Mouse (Mus musculus): ENCODE results near the gene Larp4b.

The Larp4b gene

GRCm38 (mm10) chr13:9127715-9128114 is 34.0 kb downstream of the Larp4b start:
- no peak for DNase-seq

GRCm38 (mm10) chr13:9128707-9129314 is 35.1 kb downstream of the Larp4b start:
- no peak for DNase-seq

- DNase-seq = no peak
Observed at GRCm38 (mm10) chr13:9134421-9134820, 40.7 kb downstream of the Larp4b start.

GRCm38 (mm10) chr13:9136088-9136487 is 42.4 kb downstream of the Larp4b start:
- DNase-seq = no peak

- DNase-seq = peak; percentile 4
Observed at GRCm38 (mm10) chr13:9136733-9137132, 43.1 kb downstream of the Larp4b start.

- DNase-seq = no peak
Observed at GRCm38 (mm10) chr13:9139466-9139991, 45.8 kb downstream of the Larp4b start.

GRCm38 (mm10) chr13:9140204-9140603 is 46.5 kb downstream of the Larp4b start:
- no peak for DNase-seq

GRCm38 (mm10) chr13:9142371-9142770 is 48.7 kb downstream of the Larp4b start:
- no peak for DNase-seq

GRCm38 (mm10) chr13:9148830-9149229 is 55.1 kb downstream of the Larp4b start:
- DNase-seq = no peak

GRCm38 (mm10) chr13:9149473-9150217 is 56.0 kb downstream of the Larp4b start:
- DNase-seq = no peak

GRCm38 (mm10) chr13:9151100-9151499 is 57.4 kb downstream of the Larp4b start:
- no peak for DNase-seq

- DNase-seq = no peak
Observed at GRCm38 (mm10) chr13:9151619-9152018, 57.9 kb downstream of the Larp4b start.

- DNase-seq = no peak
Observed at GRCm38 (mm10) chr13:9152267-9152666, 58.6 kb downstream of the Larp4b start.

- no peak for DNase-seq
Observed at GRCm38 (mm10) chr13:9153803-9154202, 60.1 kb downstream of the Larp4b start.

GRCm38 (mm10) chr13:9159282-9159681 is 65.6 kb downstream of the Larp4b start:
- no peak for DNase-seq

GRCm38 (mm10) chr13:9162888-9163287 is 69.2 kb downstream of the Larp4b start:
- no peak for DNase-seq

- no peak for DNase-seq
Observed at GRCm38 (mm10) chr13:9167842-9168241, 74.2 kb downstream of the Larp4b start.

- DNase-seq = no peak
Observed at GRCm38 (mm10) chr13:9169616-9170015, 75.9 kb downstream of the Larp4b start.

GRCm38 (mm10) chr13:9170726-9171125 is 77.0 kb downstream of the Larp4b start:
- DNase-seq = no peak

- DNase-seq = no peak
Observed at GRCm38 (mm10) chr13:9173414-9173813, 79.7 kb downstream of the Larp4b start.

- DNase-seq = no peak
Observed at GRCm38 (mm10) chr13:9175171-9175570, 81.5 kb downstream of the Larp4b start.

- no peak for DNase-seq
Observed at GRCm38 (mm10) chr13:9178270-9178669, 84.6 kb downstream of the Larp4b start.

GRCm38 (mm10) chr13:9178718-9179117 is 85.0 kb downstream of the Larp4b start:
- DNase-seq = no peak

- peak; percentile 20 for DNase-seq
Observed at GRCm38 (mm10) chr13:9180221-9180620, 86.5 kb downstream of the Larp4b start.
